In genomic region chr13:8933499-8933898, GRCm38 (mm10) we compare ENCODE assay signal across 22 mouse cellular contexts. TPM values are rescaled to one million over a fixed set of nuclear protein-coding genes. Genes with fewer than 3 reads are reported as not detected.
"Had no signal": no experiment of that assay in that cellular context is flagged by ENCODE, and none has a peak within 500 bp of the region (broad histone marks: within the 10 kb centered on the region; RNA-seq: fewer than 3 reads in every experiment).

No protein-coding gene starts in this region.

- H3K27ac ChIP-seq: limb, embryonic 10.5 days; lung, embryonic 15.5 days; macrophage; midbrain, embryonic 13.5 days; stomach, embryonic 15.5 days had no signal

- H3K4me3 ChIP-seq: limb, embryonic 10.5 days; lung, embryonic 15.5 days; midbrain, embryonic 13.5 days; stomach, embryonic 15.5 days had no signal

- DNase-seq: kidney, adult 8-10 months; kidney, postnatal 25 days; lung, postnatal 14 days; thymus, adult 2 months; thymus, postnatal 25 days had no signal

- H3K4me1 ChIP-seq: limb, embryonic 10.5 days; lung, embryonic 15.5 days; midbrain, embryonic 13.5 days; stomach, embryonic 15.5 days had no signal

- H3K9ac ChIP-seq: lung, embryonic 15.5 days; midbrain, embryonic 13.5 days; stomach, embryonic 15.5 days had no signal

- H3K4me2 ChIP-seq: lung, embryonic 15.5 days; midbrain, embryonic 13.5 days; stomach, embryonic 15.5 days had no signal

- ATAC-seq: inflammation-experienced regulatory T-cells, adult 6 months; intestine, postnatal 0 days; midbrain, embryonic 13.5 days had no signal

- H3K36me3 ChIP-seq: limb, embryonic 10.5 days; lung, embryonic 15.5 days; midbrain, embryonic 13.5 days; stomach, embryonic 15.5 days had no signal

- H3K27me3 ChIP-seq: lung, embryonic 15.5 days; midbrain, embryonic 13.5 days; stomach, embryonic 15.5 days had no signal

- H3K9me3 ChIP-seq: limb, embryonic 10.5 days; lung, embryonic 15.5 days; midbrain, embryonic 13.5 days; stomach, embryonic 15.5 days had no signal

RNA-seq across cellular contexts. Expression of gene Gm9745, which starts 14.5 kb away (rescaled TPM):
- total RNA-seq: layer of hippocampus, adult 18-20 months; layer of hippocampus, postnatal 10 days; left cerebral cortex, postnatal 10 days; midbrain, postnatal 0 days had no signal
- polyA plus RNA-seq: inflammation-experienced regulatory T-cells, adult 6 months; intestine, postnatal 0 days; kidney, embryonic 16.5 days; limb, embryonic 10.5 days; limb, embryonic 14.5 days; liver, embryonic 16.5 days; lung, embryonic 15.5 days; macrophage; midbrain, embryonic 13.5 days; midbrain, postnatal 0 days; neural tube, embryonic 14.5 days; stomach, embryonic 15.5 days; testis, adult 2 months; thymus, adult 2 months; urinary bladder, adult 2 months had no signal

RNA-seq across cellular contexts. Expression of gene Idi2, which starts 19.2 kb away (rescaled TPM):
- total RNA-seq: layer of hippocampus, adult 18-20 months; layer of hippocampus, postnatal 10 days; midbrain, postnatal 0 days had no signal
- polyA plus RNA-seq: inflammation-experienced regulatory T-cells, adult 6 months; intestine, postnatal 0 days; kidney, embryonic 16.5 days; limb, embryonic 10.5 days; liver, embryonic 16.5 days; macrophage; midbrain, embryonic 13.5 days; midbrain, postnatal 0 days; stomach, embryonic 15.5 days; testis, adult 2 months; urinary bladder, adult 2 months had no signal
